Mouse (Mus musculus) small intestine, adult 2 months (tissue): Measurements from ENCODE around the gene Nhlrc3. TPM values are rescaled to one million over a fixed set of nuclear protein-coding genes. Genes with fewer than 3 reads are reported as not detected.

Source experiments
- H3K27ac ChIP-seq: fragments of 200-500 bp; 2 replicates; pipeline ENCODE4 v1.5.1; 2012; ENCODE audit warnings: low read depth, low read length, control low read depth, inconsistent platforms; ENCODE audit not compliant: insufficient read depth
- H3K27me3 ChIP-seq: fragments of 200-500 bp; 2 replicates; pipeline ENCODE4 v1.6.1; 2012; ENCODE audit warnings: mild to moderate bottlenecking, moderate library complexity, low read length, inconsistent platforms; ENCODE audit not compliant: control insufficient read depth, insufficient read depth
- H3K36me3 ChIP-seq: fragments of 200-500 bp; 2 replicates; pipeline ENCODE4 v1.6.1; 2012; ENCODE audit warnings: mild to moderate bottlenecking, low read length, control low read depth, inconsistent platforms; ENCODE audit not compliant: control insufficient read depth, insufficient read depth
- H3K4me1 ChIP-seq: fragments of 200-500 bp; 2 replicates; pipeline ENCODE4 v1.6.1; 2012; ENCODE audit warnings: low read length, inconsistent platforms, mixed read lengths; ENCODE audit not compliant: control insufficient read depth, insufficient read depth, insufficient read length
- H3K4me3 ChIP-seq: fragments of 200-500 bp; 2 replicates; pipeline ENCODE4 v1.5.1; 2012; ENCODE audit warnings: low read depth, mild to moderate bottlenecking, control low read depth, inconsistent platforms, low read length, moderate library complexity
- CTCF ChIP-seq: fragments of 200-500 bp; IDR thresholded peaks from 2 replicates; pipeline ENCODE4 v1.5.1; 2012; ENCODE audit warnings: low read depth, mild to moderate bottlenecking, control low read depth, inconsistent platforms, low read length, moderate library complexity, mixed read lengths; ENCODE audit not compliant: insufficient replicate concordance, insufficient read length; ENCODE audit errors: extremely low read depth
- POLR2A ChIP-seq: fragments of 200-500 bp; IDR thresholded peaks from 2 replicates; pipeline ENCODE4 v1.6.1; 2012; ENCODE audit warnings: low read depth, mild to moderate bottlenecking, control low read depth, inconsistent platforms, low read length, moderate library complexity
- WGBS: fragments of 180-500 bp; shearing (Covaris S2); methylation state at CpG from one replicate; pipeline ENCODE4 v1.1.7; 2018; 5-methylcytosine and 5-hydroxymethylcytosine counted together
- polyA plus RNA-seq: library from polyadenylated mRNA; depleted of rRNA; stranded (reverse); fragments of >200 nt; gene quantifications from 2 replicates; pipeline ENCODE4 v1.2.3, GENCODE M21; 2012

The Nhlrc3 gene
- polyA plus RNA-seq, 1 experiment: 8.0 TPM

DNA sequence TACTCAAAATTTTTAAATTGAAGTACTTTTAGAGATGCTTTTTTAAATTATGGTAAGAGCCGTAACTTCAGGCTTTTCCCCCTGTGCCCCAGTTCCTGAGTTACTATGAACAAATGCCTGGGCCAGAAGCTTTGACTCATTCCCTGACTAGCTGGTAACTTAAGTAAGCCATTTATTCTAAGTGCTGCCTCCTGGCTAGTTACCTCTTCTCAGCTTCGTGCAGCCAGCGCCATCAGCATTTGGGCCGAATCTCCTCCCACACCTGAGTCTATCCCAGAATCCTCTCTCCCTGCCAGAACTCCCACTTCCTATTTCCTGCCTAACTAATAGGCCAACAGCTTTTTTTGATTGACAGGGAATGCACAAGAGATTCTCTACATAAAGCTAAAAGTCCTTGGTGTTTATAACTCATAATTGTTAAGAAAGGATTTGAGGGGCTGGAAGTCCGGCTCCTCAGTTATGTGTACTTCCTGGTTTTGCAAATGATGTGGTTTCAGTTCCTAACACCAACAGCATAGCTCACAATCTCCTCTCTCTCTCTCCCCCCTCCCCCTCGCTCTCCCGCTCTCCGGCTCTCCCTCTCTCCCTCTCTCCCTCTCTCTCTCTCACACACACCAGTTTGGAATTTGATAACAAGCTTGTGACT is 20.4 kb upstream of the Nhlrc3 start:
- H3K27me3 ChIP-seq: no peaks in the 10 kb centered on the region
- 83% methylated on average over 8 of the region's 8 CpGs for WGBS
- peaks cover 17% of the 10 kb centered on the region for H3K36me3 ChIP-seq
- no peaks in the 10 kb centered on the region; the same call in 1 of the 2 replicates for H3K4me1 ChIP-seq
- no peak overlapping the region for H3K4me3 ChIP-seq
- H3K27ac ChIP-seq: no peak overlapping the region
- TF ChIP-seq CTCF: no peak
- TF ChIP-seq POLR2A: no peak

DNA sequence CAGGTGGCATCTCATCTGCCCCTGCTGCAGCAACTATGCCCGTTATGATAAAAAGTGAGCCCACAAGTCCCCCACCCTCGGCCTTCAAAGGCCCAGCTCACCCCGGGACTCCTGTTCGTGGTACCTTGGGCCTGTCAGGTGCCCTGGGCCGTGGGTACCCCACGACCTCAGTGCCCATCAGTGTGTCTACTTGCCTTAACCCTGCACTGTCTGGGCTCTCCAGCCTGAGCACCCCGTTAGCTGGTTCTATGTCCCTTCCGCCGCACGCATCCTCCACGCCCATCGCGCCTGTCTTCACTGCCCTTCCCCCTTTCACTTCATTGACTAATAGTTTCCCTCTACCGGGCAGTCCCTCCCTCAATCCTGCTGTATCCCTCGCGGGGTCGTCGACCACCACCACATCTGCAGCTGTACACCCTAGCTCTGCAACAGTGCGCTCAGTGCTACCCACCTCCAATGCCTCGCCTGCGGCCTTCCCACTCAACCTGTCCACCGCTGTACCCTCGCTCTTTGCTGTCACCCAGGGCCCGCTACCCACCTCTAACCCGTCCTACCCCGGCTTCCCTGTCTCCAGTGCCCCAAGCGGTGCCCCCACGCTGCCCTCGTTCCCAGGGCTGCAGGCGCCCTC is 15.4 kb upstream of the Nhlrc3 start:
- H3K4me1 ChIP-seq: no peaks in the 10 kb centered on the region
- peaks cover 56% of the 10 kb centered on the region for H3K36me3 ChIP-seq
- no peak overlapping the region for H3K27ac ChIP-seq
- no peak overlapping the region for H3K4me3 ChIP-seq
- no peak for TF ChIP-seq POLR2A
- WGBS: 96% methylated on average over 30 of the region's 30 CpGs
- H3K27me3 ChIP-seq: no peaks in the 10 kb centered on the region

GRCm38 (mm10) chr3:53477468-53477867 is 14.3 kb upstream of the Nhlrc3 start:
- no peaks in the 10 kb centered on the region for H3K4me1 ChIP-seq
- peaks cover 66% of the 10 kb centered on the region for H3K36me3 ChIP-seq
- H3K27me3 ChIP-seq: no peaks in the 10 kb centered on the region
- H3K27ac ChIP-seq: no peak overlapping the region
- 82% methylated on average over 17 of the region's 17 CpGs for WGBS
- no peak overlapping the region for H3K4me3 ChIP-seq
- no peak for TF ChIP-seq CTCF
- TF ChIP-seq POLR2A: no peak

- H3K27me3 ChIP-seq: no peaks in the 10 kb centered on the region
- no peaks in the 10 kb centered on the region for H3K4me1 ChIP-seq
- TF ChIP-seq CTCF: peak; percentile 63; the same call in 1 of the 2 replicates
- TF ChIP-seq POLR2A: no peak
- no peak overlapping the region for H3K4me3 ChIP-seq
- H3K27ac ChIP-seq: no peak overlapping the region
- peaks cover 78% of the 10 kb centered on the region for H3K36me3 ChIP-seq
- WGBS: 43% methylated on average over 6 of the region's 6 CpGs
These were observed 12.8 kb upstream of the Nhlrc3 start for GRCm38 (mm10) chr3:53475889-53476288.

DNA sequence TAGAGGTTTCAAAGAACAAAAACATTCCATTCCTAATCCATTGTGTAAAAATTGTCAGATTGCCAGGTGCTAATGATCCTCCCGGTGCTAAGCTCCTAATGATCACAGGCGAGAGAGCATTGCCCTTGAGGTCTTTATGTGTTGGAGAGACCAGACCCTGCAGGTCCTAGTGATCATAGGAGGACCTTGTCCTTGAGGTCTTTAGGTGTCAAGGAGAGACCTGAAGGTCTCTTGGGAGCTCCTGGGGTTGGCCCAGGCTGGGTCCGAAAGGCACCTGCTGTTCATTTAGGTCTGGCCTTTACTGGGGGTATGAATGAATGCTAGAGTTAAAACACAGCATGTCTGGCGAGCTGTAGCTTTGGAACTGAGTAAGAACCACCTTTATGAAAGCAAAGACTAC is 11.0 kb upstream of the Nhlrc3 start:
- Histone ChIP-seq H3K36me3 (peaks cover 69% of the 10 kb centered on the region), H3K27ac (no peak overlapping the region), H3K4me1 (peaks cover 2% of the 10 kb centered on the region; the same call in 1 of the 2 replicates), H3K27me3 (no peaks in the 10 kb centered on the region), H3K4me3 (no peak overlapping the region)
- TF ChIP-seq POLR2A (no peak), CTCF (no peak)
- 58% methylated on average over 4 of the region's 4 CpGs for WGBS

- TF ChIP-seq CTCF (no peak), POLR2A (no peak)
- no peaks in the 10 kb centered on the region for H3K27me3 ChIP-seq
- H3K4me3 ChIP-seq: no peak overlapping the region
- H3K27ac ChIP-seq: no peak overlapping the region
- peaks cover 5% of the 10 kb centered on the region; the same call in 1 of the 2 replicates for H3K4me1 ChIP-seq
- peaks cover 50% of the 10 kb centered on the region for H3K36me3 ChIP-seq
- 95% methylated on average over 5 of the region's 5 CpGs for WGBS
These were observed 8.9 kb upstream of the Nhlrc3 start for GRCm38 (mm10) chr3:53472061-53472460.

DNA sequence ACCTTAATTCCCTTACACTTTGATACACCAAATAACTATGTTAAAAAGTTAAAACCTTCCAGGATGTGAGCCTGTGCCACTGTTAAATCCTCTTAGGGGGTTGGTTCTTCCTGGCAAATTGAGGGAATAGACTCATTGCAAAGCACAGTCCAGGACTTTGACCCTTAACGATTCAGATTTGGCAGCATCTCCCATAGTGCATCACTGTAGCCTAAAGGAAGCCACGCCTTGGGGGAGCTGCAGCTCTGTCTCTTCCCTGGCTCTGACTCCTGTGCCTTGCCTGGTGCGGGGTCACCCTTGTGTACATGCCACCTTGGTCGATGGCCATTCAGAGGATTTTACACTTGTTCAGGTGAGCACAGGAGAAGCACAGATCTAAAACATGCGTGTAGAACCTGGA is 6.5 kb upstream of the Nhlrc3 start:
- peaks cover 34% of the 10 kb centered on the region for H3K36me3 ChIP-seq
- no peak overlapping the region for H3K4me3 ChIP-seq
- no peak for TF ChIP-seq CTCF
- TF ChIP-seq POLR2A: no peak
- H3K27ac ChIP-seq: no peak overlapping the region
- 49% methylated on average over 5 of the region's 5 CpGs for WGBS
- H3K27me3 ChIP-seq: no peaks in the 10 kb centered on the region
- peaks cover 10% of the 10 kb centered on the region; the same call in 1 of the 2 replicates for H3K4me1 ChIP-seq
